Mouse (Mus musculus): ENCODE results near the gene Tbc1d8.
A peak's percentile ranks its signal among the peaks of the same experiment; 100 is the strongest.

Tbc1d8 gene

DNA sequence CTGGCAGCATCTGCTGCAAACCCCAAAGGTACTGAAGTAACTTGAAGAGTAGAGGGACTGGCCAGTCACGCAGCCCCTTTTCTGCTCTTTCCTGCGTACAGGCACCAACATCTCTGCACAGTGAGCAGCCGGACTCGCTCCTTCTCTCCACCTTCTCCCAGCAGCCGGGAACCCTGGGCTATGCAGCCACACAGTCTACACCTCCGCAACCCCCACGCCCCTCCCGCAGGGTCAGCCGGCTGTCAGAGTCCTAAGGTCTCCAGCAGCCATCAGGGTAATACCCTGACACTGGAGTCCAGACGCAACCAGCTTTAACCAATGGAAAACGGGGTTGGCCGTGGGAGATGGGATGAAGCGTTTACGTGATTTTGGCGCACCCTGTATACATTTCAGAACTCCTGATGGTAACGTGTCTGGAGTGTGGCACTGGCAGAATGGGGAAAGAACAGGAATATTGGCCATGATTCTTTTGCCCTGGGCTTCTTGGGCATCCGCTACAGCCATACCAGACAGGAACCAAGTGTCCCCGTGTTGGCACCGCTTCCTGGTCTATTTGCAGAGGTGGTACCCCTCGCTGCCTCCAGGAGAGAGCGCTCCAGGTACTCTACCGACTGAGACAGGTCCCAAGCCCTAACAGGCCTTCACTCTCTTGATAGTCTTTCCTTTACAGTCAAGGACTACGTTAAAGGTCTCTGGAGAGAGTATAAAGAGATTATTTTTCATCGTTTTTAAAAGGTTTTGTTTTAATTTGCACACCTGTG, 116.6 kb downstream of the Tbc1d8 start:
- DNase-seq, result no peak

GRCm38 (mm10) chr1:39349427-39349826, 129.1 kb downstream of the Tbc1d8 start:
- DNase-seq, result no peak

DNA sequence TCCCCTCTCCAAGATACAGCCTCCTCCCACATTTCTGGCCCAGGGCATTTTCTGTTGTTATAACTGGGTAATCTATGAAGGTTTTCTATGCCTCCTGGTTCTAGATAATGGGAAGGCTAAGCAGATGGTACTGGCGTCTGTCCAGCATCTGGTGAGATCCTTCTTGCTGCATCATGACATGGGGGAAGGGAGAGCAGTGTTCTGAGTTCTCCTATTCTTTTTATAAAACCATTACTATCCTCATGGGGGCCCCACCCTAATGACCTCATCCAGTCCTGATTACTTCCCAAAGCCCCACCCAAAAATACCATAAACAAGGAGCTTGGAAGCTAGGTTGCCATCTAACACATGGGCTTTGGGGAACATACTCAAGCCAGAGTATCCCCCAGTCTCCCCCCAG, 129.6 kb downstream of the Tbc1d8 start:
- no peak for DNase-seq

GRCm38 (mm10) chr1:39344981-39345600, 133.5 kb downstream of the Tbc1d8 start:
- DNase-seq, result no peak

- no peak for DNase-seq
These were observed 135.3 kb downstream of the Tbc1d8 start for GRCm38 (mm10) chr1:39343242-39343641.

DNA sequence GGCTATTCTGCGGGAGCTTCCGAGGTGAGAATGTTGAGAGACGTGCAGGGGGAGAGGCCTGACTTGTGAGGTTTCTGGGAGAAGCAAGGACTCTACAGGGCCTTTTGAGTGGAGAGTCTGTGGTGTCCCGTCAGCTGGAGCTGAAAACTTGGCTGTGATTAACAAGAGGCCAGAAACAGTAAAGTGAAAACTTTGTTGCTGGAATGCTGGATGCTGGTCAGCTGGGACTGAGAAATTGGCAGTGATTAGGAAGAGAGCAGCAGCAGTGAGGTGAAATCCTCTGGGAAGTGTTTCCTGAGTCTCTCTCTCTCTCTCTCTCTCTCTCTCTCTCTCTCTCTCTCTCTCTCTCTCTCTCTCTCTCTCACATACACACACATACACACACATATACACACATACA, 136.7 kb downstream of the Tbc1d8 start:
- no peak for DNase-seq

- peak; percentile 14 to 19 for DNase-seq
These were observed 137.9 kb downstream of the Tbc1d8 start for GRCm38 (mm10) chr1:39340647-39341046.

DNA sequence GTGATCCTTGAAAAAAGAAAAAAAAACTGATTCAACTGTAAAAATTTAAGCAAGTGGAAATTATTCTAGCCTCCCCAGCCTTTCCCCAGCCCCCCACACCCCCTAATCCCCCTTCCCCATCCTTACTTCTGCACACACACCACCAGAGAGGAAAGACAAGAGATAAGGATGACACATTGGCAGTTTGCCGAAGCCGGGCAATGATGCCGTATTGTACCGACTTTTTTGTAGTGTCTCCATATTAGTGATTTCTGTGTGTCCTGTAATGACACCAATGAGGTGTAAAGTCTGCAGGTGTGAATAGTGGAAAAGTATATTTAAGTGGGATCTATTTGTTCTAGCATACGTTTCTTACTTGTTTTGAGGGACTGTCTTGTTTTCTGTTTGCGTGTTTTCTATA, 138.4 kb downstream of the Tbc1d8 start:
- DNase-seq, result no peak

- DNase-seq, result no peak
These were observed 139.1 kb downstream of the Tbc1d8 start for GRCm38 (mm10) chr1:39339455-39339854.

GRCm38 (mm10) chr1:39338831-39339230, 139.7 kb downstream of the Tbc1d8 start:
- DNase-seq, result no peak

GRCm38 (mm10) chr1:39336788-39337187, 141.8 kb downstream of the Tbc1d8 start:
- DNase-seq, result no peak

DNA sequence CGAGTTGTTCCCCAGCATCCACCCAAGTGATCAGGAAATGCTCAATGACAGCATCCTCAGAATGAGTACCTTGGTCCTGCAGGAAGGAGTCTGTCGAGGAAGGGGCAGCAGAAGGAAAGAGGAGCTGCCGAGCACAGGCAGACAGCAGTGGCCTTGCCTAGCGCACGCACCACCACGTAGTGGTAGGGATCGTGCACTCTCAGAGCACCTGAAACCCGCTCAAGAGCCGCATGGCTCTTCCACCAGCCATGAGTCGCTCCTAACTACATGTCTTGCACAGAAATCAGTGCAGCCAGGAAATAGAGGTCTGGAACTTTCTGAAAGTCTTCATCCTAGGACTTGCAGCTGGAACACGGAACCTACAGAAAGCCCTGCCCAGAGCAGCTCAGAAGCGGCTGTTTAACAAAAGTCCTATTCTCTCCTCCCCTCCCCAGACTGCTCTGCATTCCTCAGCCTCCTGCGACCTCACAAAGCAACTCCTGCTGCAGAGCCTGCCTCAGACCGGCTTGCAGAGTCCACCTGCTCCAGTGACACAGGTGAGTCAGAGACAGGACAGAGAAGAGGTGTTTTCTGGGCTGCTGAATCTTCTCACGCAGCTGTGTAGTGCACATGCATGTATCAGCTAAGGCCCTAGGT, 142.9 kb downstream of the Tbc1d8 start:
- no peak for DNase-seq

- no peak for DNase-seq
These were observed 146.1 kb downstream of the Tbc1d8 start for GRCm38 (mm10) chr1:39332456-39332855.

DNA sequence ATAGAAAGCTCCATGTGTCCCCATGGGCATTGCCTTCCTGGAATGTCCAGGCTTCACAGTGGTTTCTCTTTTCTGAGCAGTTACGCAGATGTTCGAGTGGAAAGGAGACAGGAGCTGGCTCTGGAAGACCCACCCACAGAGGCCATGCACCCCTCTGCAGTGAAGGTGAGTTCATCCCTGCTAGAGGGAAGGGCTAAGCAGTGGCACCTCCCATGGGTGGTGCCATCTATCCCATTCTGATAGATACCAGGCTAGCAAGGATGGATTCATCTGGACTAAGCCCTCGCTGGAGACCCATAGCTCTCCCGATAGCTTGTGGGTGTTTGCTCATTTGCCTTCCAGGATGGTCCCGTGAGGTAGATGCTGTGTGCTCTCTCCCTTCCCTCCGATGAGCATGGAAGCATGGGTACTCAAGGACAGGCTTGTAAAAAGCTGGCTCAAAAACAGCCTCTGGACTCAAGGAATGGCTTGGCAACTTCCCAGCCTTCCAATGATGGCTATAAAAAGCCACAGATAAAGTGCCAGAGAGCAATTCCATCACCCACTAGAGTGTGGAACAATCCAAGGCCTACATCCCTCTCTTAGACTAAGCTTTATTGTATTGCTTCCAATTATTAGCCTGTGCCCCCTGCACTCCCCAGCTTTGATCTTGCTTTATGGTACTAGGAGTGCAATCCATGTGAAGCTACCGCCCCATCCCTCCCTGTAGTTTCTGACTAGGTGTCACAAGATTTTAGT, 147.5 kb downstream of the Tbc1d8 start:
- DNase-seq, result no peak

- DNase-seq, result no peak
These were observed 151.0 kb downstream of the Tbc1d8 start for GRCm38 (mm10) chr1:39327546-39327945.

- no peak for DNase-seq
These were observed 153.3 kb downstream of the Tbc1d8 start for GRCm38 (mm10) chr1:39325228-39325627.

DNA sequence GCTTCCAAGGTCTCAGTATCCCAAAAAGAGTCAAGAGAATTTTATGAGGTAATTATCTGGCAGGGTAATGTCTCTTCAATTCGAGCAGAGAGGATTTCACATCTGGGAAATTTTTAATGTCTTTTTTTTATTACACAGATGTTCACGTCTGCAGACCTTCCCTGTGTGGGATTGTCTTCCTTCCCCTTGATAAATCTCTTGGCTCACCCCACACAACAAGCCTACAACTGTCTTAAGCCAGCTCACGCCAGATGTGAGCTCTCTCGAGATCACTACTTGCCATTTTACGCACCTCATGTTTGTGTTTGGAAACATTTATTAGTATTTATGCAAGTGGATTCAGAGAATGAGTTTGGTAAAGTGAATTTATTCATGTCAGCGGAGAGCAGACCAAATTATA, 156.6 kb downstream of the Tbc1d8 start:
- DNase-seq, result no peak
